Mouse (Mus musculus) kidney, adult 10 weeks (tissue): ENCODE measurements around the gene Scyl3. TPM values are rescaled to one million over a fixed set of nuclear protein-coding genes. Genes with fewer than 3 reads are reported as not detected.

ENCODE experiments used
- polyA plus RNA-seq: library from polyadenylated mRNA; stranded (reverse); fragments of 350-450 nt; fragmentation: Illumina TruSeq; extraction: RNeasy Lipid Tissue Mini Kit (QIAGEN cat#74804); gene quantifications from one replicate; pipeline ENCODE4 v1.2.3, GENCODE M21; 2014; ENCODE audit warnings: low read depth, low replicate concordance

Gene Scyl3
- 30.5 TPM for polyA plus RNA-seq

GRCm38 (mm10) chr1:163928846-163929245, at the start of gene Scyl3:
Gene Scyl3 (plus strand): TSS chr1:163929100.

DNA sequence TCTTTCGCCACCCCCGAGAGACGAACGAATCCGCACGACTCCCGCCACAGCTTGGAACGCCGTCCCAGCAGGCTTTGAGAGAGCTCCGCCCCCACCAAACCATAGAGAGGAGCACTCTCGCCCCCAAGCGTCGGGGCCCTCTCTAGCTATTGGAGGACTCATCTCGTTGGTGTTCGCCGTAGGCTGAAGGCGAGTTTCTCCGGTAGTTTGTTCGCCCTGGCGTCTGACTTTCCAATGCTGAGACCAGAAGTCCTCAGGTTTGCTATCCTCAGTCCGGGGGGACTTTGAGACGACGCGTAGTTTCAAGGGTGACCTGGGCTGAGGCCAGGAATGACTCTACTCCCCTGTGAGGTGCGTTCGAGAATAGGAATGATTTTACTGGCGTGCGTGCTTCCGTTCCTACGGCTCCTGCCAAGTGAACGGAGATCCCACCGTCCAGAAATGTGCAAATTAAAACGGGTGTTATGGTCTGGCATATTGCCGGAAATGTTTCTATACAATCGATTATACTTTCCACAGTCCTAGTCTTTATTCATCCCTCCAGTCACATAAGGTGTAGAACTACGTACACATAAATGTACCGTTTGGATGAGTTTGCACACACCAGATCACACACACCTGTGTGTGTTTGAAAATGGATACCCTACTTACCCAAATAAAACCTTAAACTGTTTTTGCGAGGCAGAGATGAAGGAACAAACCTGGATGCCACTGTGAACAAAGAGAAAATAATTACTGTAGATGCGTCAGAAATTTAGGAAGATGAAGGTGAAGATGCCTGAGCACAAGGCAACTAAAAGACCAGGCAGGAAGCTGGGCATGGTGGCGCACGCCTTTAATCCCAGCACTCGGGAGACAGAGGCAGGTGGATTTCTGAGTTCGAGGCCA, 66.1 kb downstream of the Scyl3 start, which contains the start of the genes BC055324 and Mettl18:
TSS of gene BC055324 (minus strand) at position 76 of the 888 bp plus-strand sequence.
TSS of gene Mettl18 (plus strand) at position 169 of the 888 bp plus-strand sequence.

Other genes with a start within 250 kb of the Scyl3 start
- not detected for gene Mettl11b, start 203.9 kb upstream of the Scyl3 start, polyA plus RNA-seq
- 54.5 TPM for gene Kifap3, start 149.5 kb upstream of the Scyl3 start, polyA plus RNA-seq
- gene BC055324, start 65.7 kb downstream of the Scyl3 start, polyA plus RNA-seq, result 1.5 TPM
- 14.1 TPM for gene Mettl18, start 65.8 kb downstream of the Scyl3 start, polyA plus RNA-seq
- gene Sele, start 119.1 kb downstream of the Scyl3 start, polyA plus RNA-seq, result 0.44 TPM
- 0.81 TPM for gene Sell, start 132.9 kb downstream of the Scyl3 start, polyA plus RNA-seq
- 0.32 TPM for gene Selp, start 186.2 kb downstream of the Scyl3 start, polyA plus RNA-seq
- 10.3 TPM for gene F5, start 222.7 kb downstream of the Scyl3 start, polyA plus RNA-seq